Mouse (Mus musculus) adrenal gland, postnatal 10 days (tissue): ENCODE results near the gene Vsir. TPM values are rescaled to one million over a fixed set of nuclear protein-coding genes. Genes with fewer than 3 reads are reported as not detected.
A peak's percentile ranks its signal among the peaks of the same experiment; 100 is the strongest.

Source experiments
- DNase-seq: peaks from one replicate; pipeline ENCODE4 v3.0.0; 2021; ENCODE audit warnings: mixed read lengths
- total RNA-seq, 2 experiments: library from RNA; stranded (reverse); gene quantifications; 2 replicates each; pipeline ENCODE4 v1.2.3; 2021

The Vsir gene
- total RNA-seq, 2 experiments from 2014 or later: 20.1 to 21.0 TPM

DNA sequence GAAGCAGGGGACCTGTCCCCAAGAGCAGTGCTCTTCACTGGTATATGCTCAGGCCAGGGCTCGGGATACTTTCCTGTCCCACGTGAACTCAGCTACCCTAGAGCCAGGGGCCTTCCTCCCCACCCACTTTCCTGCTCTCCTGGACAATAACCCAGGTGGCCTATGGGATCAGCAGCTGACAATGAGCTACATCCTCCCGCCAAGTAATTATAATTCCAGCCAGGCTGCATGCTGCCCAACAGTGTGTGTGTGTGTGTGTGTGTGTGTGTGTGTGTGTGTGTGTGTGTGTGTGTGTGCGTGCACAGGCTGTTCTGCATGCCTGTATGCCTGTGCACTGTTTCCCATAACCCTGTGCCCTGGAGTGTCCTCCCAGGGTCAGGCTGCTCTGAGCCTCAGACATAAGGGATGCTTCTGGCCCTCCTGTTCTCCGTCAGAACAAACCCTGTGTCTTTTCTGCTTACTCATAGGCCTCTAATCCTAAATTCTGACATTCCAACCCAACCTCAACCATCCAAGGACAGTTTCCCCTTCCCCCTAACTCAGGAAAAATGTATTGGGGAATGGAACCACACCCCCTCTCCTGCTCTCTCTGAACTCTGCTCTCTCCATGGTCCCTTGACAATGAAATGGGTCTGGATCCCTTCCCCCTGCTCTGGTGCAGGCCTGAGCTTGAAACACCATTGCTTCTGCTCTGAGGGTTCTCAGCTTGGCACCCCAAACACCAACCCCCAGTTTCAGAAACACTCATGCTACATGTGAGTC lies 6.8 kb downstream of the Vsir start:
- no peak for DNase-seq

- no peak for DNase-seq
Measured at GRCm38 (mm10) chr10:60354003-60354325, 7.3 kb downstream of the Vsir start.

DNA sequence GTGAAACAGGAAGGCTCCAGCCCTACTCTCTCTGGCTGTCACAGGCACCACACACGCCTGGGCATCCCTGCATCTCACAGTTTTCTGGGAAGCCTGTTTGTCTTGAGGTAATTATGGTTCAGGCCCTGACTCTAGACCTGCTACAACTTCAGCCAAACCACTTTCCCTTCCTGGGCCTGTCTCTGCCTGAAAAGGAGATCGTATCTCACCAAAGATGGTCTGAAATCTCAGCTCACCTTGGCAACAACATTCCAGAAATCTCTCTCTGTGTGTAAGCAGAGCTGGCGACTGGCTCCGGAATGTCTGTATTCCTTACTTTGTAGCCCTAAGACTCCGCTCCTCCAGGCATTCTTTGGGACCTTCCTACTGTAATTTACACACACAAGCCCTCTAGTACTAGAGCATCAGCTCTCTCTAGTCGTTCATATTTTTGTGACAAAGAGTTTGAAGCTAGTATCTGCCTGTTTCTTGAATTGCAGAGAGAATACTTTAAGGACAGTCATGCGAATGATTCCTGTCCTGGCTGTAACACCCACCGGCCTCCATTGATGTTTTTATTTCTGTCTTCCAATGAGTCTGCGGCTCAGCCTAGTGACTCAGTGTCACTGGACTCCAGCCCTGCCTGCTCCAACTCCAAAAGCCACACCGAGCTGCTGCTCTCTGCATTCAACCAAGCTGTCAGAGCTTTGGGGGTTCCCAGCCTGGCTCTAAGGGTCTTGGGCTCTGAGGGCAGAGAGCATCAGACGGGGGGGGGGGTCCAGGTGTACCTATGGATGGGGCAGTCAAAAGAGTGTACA lies 8.4 kb downstream of the Vsir start:
- peak; percentile 47 for DNase-seq

DNA sequence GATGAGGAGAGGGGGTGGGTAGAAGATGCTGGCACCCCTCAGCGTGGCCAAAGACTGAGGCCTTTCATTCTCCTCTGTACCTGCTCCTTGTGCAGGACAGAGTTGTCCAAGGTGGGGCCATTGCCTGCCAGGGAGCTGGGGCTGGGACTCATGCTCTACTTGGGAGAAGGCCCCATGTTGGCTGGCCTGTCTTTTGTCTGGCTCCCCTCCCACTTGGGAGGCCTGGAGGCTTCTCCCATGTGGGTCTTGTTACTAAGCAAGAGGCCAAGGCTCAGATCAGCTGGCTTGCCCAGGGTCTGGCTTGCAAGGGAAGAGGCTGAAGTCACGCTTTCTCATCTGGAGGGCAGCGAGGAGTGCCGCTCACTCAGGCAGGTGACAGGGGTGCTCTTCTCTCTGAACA lies 10.8 kb downstream of the Vsir start:
- DNase-seq: peak; percentile 75

DNA sequence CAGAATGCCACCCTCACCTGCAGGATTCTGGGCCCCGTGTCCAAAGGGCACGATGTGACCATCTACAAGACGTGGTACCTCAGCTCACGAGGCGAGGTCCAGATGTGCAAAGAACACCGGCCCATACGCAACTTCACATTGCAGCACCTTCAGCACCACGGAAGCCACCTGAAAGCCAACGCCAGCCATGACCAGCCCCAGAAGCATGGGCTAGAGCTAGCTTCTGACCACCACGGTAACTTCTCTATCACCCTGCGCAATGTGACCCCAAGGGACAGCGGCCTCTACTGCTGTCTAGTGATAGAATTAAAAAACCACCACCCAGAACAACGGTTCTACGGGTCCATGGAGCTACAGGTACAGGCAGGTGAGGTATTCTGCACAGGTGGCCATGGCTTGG lies 11.2 kb downstream of the Vsir start:
- no peak for DNase-seq

- no peak for DNase-seq
Measured at GRCm38 (mm10) chr10:60358776-60359175, 12.1 kb downstream of the Vsir start.

DNA sequence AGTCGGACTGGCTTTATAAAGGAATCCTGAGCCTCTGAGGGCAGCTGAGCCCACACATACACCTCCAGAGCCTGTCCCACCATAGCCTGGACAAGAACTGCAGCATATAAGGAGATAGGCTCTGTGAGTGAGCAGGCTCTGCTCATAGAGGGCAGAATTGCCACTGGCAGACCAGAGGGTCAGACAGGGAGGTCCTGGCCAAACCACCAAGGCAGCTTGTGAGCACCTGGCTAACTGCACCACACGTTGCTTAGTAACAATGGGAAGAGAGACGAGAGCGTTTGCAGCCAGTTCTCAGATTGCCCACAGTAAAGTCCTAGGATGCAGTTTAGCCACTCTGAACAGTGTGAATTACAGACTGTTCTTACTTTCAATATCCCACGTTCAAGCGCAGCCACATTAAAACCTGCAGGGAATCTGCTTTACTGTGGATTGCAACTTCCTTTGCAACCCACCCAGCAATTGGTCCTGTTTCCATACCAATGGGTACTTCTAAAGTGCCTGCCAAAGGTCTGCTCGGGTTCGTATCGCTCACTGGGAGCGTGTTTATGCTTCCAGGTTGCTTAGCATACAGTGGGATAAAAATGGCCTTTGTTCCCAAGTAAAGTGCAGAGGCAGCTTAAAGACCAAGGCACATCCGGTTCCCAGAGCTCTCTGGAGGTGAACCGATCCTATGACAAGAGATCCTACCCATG lies 15.1 kb downstream of the Vsir start:
- no peak for DNase-seq

GRCm38 (mm10) chr10:60362310-60362628 lies 15.6 kb downstream of the Vsir start:
- DNase-seq: no peak

- DNase-seq: no peak
Measured at GRCm38 (mm10) chr10:60363426-60363825, 16.8 kb downstream of the Vsir start.

DNA sequence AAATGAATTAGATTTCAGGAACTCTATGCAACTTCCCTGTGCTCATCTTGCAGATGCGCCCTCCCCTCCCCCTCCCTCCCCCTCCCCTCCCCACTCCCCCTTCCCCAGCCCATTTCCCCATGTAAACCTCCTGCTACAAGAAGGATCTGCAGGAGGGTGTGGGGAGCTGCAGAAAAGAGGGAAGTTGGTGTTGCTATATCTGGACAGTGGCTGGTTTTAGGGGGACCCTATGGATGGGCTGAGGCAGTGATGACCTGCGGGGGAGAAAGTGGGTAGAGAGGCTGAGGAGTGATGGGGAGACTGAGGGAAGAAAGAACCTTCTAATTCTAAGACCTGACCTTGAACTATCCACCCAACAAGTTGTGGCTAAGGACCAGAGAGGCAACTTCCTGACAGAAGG lies 20.5 kb downstream of the Vsir start:
- DNase-seq: no peak

- no peak for DNase-seq
Measured at GRCm38 (mm10) chr10:60367904-60368303, 21.3 kb downstream of the Vsir start.

DNA sequence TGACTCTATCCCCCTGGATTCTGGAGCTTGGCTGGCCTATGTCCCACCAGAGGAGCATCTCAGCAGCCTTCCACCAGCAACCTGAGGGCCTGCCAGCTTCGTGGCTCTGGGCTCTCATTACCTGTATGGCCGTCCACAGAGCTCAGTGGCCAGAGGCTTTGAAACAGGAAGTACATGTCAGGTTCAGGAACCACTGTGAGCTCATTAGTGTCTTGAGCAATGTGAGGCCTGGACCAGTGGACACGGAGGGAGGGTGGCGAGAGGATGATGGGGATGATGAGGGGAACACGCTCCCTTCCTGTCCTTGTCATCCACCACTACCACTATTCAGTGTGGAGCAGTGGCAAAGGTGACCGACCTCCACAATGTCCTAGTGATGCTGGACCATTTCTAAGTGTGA lies 22.8 kb downstream of the Vsir start:
- DNase-seq: no peak

DNA sequence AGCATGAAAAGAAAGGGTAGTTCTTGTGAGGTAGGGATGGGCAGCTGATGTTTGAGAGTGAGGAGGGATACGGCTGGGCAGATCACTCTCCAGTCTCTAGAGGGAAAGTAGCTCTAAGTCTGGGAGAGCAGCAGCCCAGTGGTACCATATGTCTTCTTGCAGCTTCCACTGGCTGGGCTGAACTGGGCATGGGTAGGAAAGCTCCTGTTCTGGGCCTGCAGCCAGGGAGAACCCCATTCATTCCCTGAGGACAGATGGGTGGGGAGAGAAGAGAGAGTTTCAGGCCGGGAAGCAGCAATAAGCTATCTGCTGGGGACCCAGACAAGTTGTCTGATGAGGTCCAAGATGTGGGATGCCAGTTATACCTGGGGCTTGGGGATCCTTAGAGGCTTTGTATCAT lies 23.4 kb downstream of the Vsir start:
- peak; percentile 28 for DNase-seq

DNA sequence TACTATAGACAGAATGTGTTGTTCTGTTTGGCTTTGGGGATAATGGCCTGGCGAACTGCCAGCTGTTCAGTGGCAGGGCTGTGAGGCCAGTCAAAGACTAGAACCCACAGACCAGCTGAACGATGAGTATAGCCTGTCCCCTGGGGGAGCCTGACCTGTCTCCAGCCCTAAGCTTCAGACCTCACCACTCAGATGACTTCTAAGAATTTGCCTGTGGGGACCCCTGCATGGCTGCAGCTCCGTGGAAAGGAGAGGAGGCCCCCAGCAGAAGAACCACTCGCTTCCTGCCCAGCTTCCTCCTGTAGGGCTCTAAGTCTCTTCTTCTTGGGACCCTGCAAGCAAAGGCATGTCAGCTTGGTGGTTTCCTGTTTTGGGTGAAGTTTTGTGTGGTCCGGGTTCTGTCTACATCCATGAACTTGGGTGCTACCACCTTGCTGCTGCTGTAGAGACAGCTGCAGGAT lies 24.0 kb downstream of the Vsir start:
- no peak for DNase-seq

GRCm38 (mm10) chr10:60371596-60372386 lies 25.1 kb downstream of the Vsir start:
- DNase-seq: peak; percentile 37

GRCm38 (mm10) chr10:60373543-60373936 lies 26.9 kb downstream of the Vsir start:
- DNase-seq: no peak

- peak; percentile 42 for DNase-seq
Measured at GRCm38 (mm10) chr10:60373937-60374578, 27.4 kb downstream of the Vsir start.

GRCm38 (mm10) chr10:60376704-60377103 lies 30.1 kb downstream of the Vsir start:
- DNase-seq: no peak

GRCm38 (mm10) chr10:60379419-60379957 lies 32.8 kb downstream of the Vsir start:
- no peak for DNase-seq

DNA sequence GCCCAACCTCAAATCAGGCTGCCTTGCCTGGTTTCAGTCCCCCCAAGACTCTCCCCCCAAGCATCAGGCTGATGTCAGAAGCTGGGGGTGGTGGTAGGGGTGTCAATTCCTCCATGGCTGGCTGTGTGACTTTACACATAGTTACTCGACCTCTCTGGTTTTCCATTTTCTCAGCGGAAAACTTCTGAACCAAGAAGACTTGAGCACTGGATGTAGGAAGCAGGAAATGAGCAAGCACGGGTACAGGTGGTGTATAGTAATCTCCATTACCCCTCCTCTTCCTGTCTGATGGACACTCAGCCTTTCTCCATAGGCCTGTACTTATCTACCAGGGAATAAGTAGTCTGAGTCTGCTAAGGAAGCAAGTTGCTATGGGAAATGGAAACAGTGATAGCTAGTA lies 33.6 kb downstream of the Vsir start:
- no peak for DNase-seq

- no peak for DNase-seq
Measured at GRCm38 (mm10) chr10:60381142-60381925, 34.7 kb downstream of the Vsir start.
